Mouse (Mus musculus) neutrophil, adult 65 days (primary cell): ENCODE results near the gene Nacc2. TPM values are rescaled to one million over a fixed set of nuclear protein-coding genes. Genes with fewer than 3 reads are reported as not detected.

Experiments
- total RNA-seq: library from RNA; stranded (reverse); gene quantifications from 2 replicates; pipeline ENCODE4 v1.2.4, GENCODE M21; 2023

Nacc2 gene
- 1.0 and 1.5 TPM in 2 replicates for total RNA-seq

GRCm38 (mm10) chr2:26123079-26123648 is at the start of gene Nacc2:
TSS of gene Nacc2 (minus strand) at chr2:26123220.

DNA sequence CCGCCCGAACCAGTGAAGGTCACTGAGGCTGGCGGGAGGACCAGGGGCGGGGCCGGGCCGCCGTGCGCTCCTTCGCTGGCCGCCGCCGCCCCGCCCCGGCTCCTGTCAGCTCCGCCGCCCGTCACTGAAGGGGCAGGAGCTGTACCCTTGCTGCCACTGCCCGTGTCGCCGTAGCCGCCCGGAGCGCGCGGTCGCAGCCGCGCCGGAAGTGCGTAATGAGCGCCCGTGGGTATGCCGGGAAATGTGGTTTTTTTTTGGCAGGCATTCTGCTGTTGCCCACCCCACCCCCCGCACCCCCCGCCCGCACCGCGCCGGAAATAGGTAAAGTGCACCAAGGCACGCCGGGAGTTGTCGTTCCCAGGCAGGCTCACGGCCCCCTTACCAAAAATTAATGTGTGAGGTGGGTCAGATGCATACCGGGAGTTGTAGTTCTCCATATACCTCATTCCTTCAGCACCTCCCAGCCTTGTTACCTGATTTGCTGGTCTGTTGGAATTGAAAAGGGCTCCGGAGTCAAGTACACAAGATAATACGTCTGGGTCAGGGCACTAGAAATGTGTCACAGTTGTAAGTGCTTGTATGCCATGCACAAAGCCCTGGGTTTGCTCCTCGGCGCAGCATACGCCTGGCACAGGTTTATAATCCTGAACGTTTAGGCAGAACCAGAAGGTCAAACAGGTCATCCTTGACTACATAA is 101.3 kb downstream of the Nacc2 start, which contains the start of gene Ubac1:
Ubac1 (minus strand) TSS at position 187 of the 697 bp plus-strand sequence.

Other genes with a start within 250 kb of the Nacc2 start
- 2.5 and 10.0 TPM in 2 replicates for gene Camsap1, start 139.9 kb downstream of the Nacc2 start, total RNA-seq
- gene Ubac1, start 101.5 kb downstream of the Nacc2 start, total RNA-seq, result 7.5 and 10.3 TPM in 2 replicates
- not detected in 2 replicates for gene Lhx3, start 85.1 kb upstream of the Nacc2 start, total RNA-seq
- 1.7 and 2.0 TPM in 2 replicates for gene Qsox2, start 114.3 kb upstream of the Nacc2 start, total RNA-seq
- gene Ccdc187, start 171.3 kb upstream of the Nacc2 start, total RNA-seq, result not detected in 2 replicates
- gene Gpsm1, start 192.3 kb upstream of the Nacc2 start, total RNA-seq, result 25.3 and 46.5 TPM in 2 replicates
- gene Dnlz, start 228.9 kb upstream of the Nacc2 start, total RNA-seq, result 3.6 and 3.8 TPM in 2 replicates
- 168 and 193 TPM in 2 replicates for gene Card9, start 237.7 kb upstream of the Nacc2 start, total RNA-seq